Mouse (Mus musculus): ENCODE results near the gene Zfp574. TPM values are rescaled to one million over a fixed set of nuclear protein-coding genes. Genes with fewer than 3 reads are reported as not detected.
"Not testable (repeated sequence)": the region's sequence is repeated elsewhere in the genome, so short reads cannot be mapped to it uniquely, and the experiment has no call there.

Gene Zfp574
- polyA plus RNA-seq, 1 experiment, result 23.7 TPM

DNA sequence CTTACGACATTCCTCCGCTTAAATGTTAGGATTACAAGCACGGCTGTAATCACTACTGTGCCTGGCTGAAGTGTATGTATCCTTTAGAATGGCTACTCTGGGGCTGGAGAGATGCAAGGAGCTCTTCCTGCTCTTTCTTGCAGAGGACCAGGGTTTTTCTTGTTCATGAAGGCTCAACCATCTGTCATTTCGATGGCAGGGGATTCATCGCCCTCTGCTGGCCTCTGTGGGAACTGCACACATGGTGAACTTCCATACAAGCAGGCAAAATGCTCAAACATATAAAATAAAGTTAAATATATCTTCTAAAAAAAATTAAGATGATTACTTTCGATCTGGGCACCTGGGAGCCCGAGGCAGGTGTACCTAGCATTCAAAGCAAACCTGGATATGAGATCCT, 36.5 kb upstream of the Zfp574 start:
- no peaks in the 10 kb centered on the region for H3K4me1 ChIP-seq (ENCODE audit: control insufficient read depth, insufficient read depth, insufficient read length)
- H3K4me3 ChIP-seq (ENCODE audit: extremely low read depth, insufficient read depth, insufficient read length), result no peak overlapping the region
- peak; percentile 30 to 59 for DNase-seq (ENCODE audit: low read depth in 1 of 2, low spot score in 2 of 2)
- H3K27ac ChIP-seq (ENCODE audit: insufficient read depth, low read length), result no peak overlapping the region
- no peak for TF ChIP-seq POLR2A (IDR thresholded peaks at IDR 0.05; ENCODE audit: low read depth, low read length)
- peak; percentile 76; the same call in 1 of the 2 replicates for TF ChIP-seq CTCF (IDR thresholded peaks at IDR 0.05; ENCODE audit: extremely low read depth, insufficient read depth, insufficient read length, insufficient replicate concordance)
- H3K36me3 ChIP-seq (ENCODE audit: control insufficient read depth, insufficient read depth, low read length), result no peaks in the 10 kb centered on the region
- 45% methylated on average over 7 of the region's 7 CpGs for WGBS
- H3K27me3 ChIP-seq (ENCODE audit: control insufficient read depth, insufficient read depth, low read length), result no peaks in the 10 kb centered on the region

DNA sequence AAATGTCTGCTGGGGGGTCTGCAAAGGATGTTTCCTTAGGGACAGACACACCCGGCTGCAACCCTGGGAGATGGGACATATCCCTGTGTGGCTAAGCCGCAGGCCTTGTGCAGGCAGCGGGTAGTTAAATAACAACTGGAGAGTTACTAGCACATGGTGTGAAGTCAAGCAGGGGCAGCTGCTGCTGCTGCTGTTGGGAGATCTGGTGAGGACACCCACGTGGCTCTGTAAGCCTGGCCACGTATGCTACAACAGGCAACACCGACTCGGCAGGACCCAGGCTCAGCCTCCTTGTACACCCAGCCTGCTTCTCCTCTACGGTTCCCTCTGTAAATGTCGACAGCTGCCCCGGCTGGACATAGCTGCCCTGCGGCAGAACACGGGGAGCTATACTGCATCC, 30.4 kb upstream of the Zfp574 start:
- whole genome bisulfite sequencing, result 94% methylated on average over 12 of the region's 12 CpGs
- no peaks in the 10 kb centered on the region for H3K4me1 ChIP-seq (ENCODE audit: control insufficient read depth, insufficient read depth, insufficient read length)
- no peak for TF ChIP-seq CTCF (IDR thresholded peaks at IDR 0.05; ENCODE audit: extremely low read depth, insufficient read depth, insufficient read length, insufficient replicate concordance)

GRCm38 (mm10) chr7:25044599-25044998, 27.8 kb upstream of the Zfp574 start:
- H3K27me3 ChIP-seq (ENCODE audit: control insufficient read depth, insufficient read depth, low read length); H3K4me3 ChIP-seq (ENCODE audit: extremely low read depth, insufficient read depth, insufficient read length); H3K36me3 ChIP-seq (ENCODE audit: control insufficient read depth, insufficient read depth, low read length); DNase-seq (ENCODE audit: low read depth in 1 of 2, low spot score in 2 of 2); H3K4me1 ChIP-seq (ENCODE audit: control insufficient read depth, insufficient read depth, insufficient read length); H3K27ac ChIP-seq (ENCODE audit: insufficient read depth, low read length): not testable (repeated sequence)
- 89% methylated on average over 7 of the region's 7 CpGs for WGBS

More for the DNA sequence above, 30.4 kb upstream of the Zfp574 start:
- H3K27ac ChIP-seq (ENCODE audit: insufficient read depth, low read length), result no peak overlapping the region
- H3K27me3 ChIP-seq (ENCODE audit: control insufficient read depth, insufficient read depth, low read length), result no peaks in the 10 kb centered on the region
- no peaks in the 10 kb centered on the region for H3K36me3 ChIP-seq (ENCODE audit: control insufficient read depth, insufficient read depth, low read length)
- no peak overlapping the region for H3K4me3 ChIP-seq (ENCODE audit: extremely low read depth, insufficient read depth, insufficient read length)
- DNase-seq (ENCODE audit: low read depth in 1 of 2, low spot score in 2 of 2), result no peak

- Histone ChIP-seq H3K27ac (ENCODE audit: insufficient read depth, low read length) (no peak overlapping the region), H3K4me3 (ENCODE audit: extremely low read depth, insufficient read depth, insufficient read length) (no peak overlapping the region), H3K27me3 (ENCODE audit: control insufficient read depth, insufficient read depth, low read length) (no peaks in the 10 kb centered on the region), H3K4me1 (ENCODE audit: control insufficient read depth, insufficient read depth, insufficient read length) (no peaks in the 10 kb centered on the region), H3K36me3 (ENCODE audit: control insufficient read depth, insufficient read depth, low read length) (no peaks in the 10 kb centered on the region)
- WGBS, result 91% methylated on average over 8 of the region's 8 CpGs
- TF ChIP-seq POLR2A (IDR thresholded peaks at IDR 0.05; ENCODE audit: low read depth, low read length) (no peak), CTCF (IDR thresholded peaks at IDR 0.05; ENCODE audit: extremely low read depth, insufficient read depth, insufficient read length, insufficient replicate concordance) (no peak)
- no peak for DNase-seq (ENCODE audit: low read depth in 1 of 2, low spot score in 2 of 2)
These were observed 25.0 kb upstream of the Zfp574 start for GRCm38 (mm10) chr7:25047363-25047762.

DNA sequence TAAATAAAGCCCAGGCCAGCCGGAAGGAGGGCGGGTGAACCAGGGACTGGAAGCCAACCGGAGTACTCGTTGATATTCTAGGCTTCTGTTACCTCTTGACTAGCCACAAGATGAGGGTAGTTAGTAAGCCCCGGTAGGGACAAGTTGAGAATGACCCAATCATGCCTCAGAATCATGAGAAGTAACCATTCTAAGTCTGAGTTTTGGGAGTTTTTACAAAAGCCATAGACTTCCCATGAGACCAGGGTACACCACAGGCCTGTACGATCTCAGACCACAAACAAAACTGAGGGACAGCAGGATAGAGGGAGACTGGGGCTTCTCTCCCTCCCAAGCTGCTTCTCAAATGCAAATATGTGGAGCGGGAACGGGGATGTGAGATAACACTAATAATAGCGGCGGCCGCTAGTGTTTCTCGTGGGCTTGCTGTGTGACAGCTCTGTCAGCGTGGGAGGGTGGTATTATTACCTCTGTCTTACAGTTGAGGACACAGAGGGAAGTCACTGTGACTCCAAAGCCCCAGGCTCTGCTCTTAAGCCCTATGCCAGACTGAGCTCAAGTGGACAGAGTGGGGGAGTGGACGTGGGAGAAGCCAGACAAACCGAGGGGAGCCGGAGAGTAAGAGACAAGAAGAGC, 23.0 kb upstream of the Zfp574 start:
- WGBS, result 87% methylated on average over 16 of the region's 16 CpGs
- no peaks in the 10 kb centered on the region for H3K4me1 ChIP-seq (ENCODE audit: control insufficient read depth, insufficient read depth, insufficient read length)
- H3K36me3 ChIP-seq (ENCODE audit: control insufficient read depth, insufficient read depth, low read length), result no peaks in the 10 kb centered on the region
- H3K27ac ChIP-seq (ENCODE audit: insufficient read depth, low read length), result no peak overlapping the region
- no peak overlapping the region for H3K4me3 ChIP-seq (ENCODE audit: extremely low read depth, insufficient read depth, insufficient read length)
- H3K27me3 ChIP-seq (ENCODE audit: control insufficient read depth, insufficient read depth, low read length), result no peaks in the 10 kb centered on the region
- no peak for TF ChIP-seq POLR2A (IDR thresholded peaks at IDR 0.05; ENCODE audit: low read depth, low read length)
- TF ChIP-seq CTCF (IDR thresholded peaks at IDR 0.05; ENCODE audit: extremely low read depth, insufficient read depth, insufficient read length, insufficient replicate concordance), result no peak
- no peak for DNase-seq (ENCODE audit: low read depth in 1 of 2, low spot score in 2 of 2)

DNA sequence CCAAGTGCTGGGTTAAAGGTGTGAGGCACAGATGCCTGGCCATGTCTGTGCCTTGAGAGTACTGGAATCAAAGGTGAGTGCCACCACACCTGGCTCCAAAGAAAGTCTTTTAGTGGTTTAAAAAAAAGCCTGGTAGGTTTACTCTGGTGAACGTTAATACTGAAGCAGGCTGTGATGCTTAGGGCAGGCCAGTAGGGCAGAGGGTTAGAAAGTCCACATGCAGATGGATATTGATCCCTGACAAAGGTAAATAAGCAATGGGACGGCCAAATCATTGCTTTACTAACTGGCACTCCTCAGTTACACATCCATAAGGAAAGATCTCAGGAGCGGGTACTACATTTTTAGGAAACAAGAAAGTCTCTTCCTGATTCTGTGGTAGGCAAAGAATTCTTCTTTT, 19.8 kb upstream of the Zfp574 start:
- Histone ChIP-seq H3K4me3 (ENCODE audit: extremely low read depth, insufficient read depth, insufficient read length) (no peak overlapping the region), H3K27ac (ENCODE audit: insufficient read depth, low read length) (no peak overlapping the region), H3K27me3 (ENCODE audit: control insufficient read depth, insufficient read depth, low read length) (no peaks in the 10 kb centered on the region), H3K36me3 (ENCODE audit: control insufficient read depth, insufficient read depth, low read length) (no peaks in the 10 kb centered on the region), H3K4me1 (ENCODE audit: control insufficient read depth, insufficient read depth, insufficient read length) (no peaks in the 10 kb centered on the region)
- whole genome bisulfite sequencing, result 89% methylated on average over 3 of the region's 3 CpGs
- DNase-seq (ENCODE audit: low read depth in 1 of 2, low spot score in 2 of 2), result no peak
- TF ChIP-seq POLR2A (IDR thresholded peaks at IDR 0.05; ENCODE audit: low read depth, low read length) (no peak), CTCF (IDR thresholded peaks at IDR 0.05; ENCODE audit: extremely low read depth, insufficient read depth, insufficient read length, insufficient replicate concordance) (no peak)

- no peaks in the 10 kb centered on the region for H3K36me3 ChIP-seq (ENCODE audit: control insufficient read depth, insufficient read depth, low read length)
- WGBS, result 88% methylated on average over 4 of the region's 4 CpGs
- DNase-seq (ENCODE audit: low read depth in 1 of 2, low spot score in 2 of 2), result no peak
- H3K27me3 ChIP-seq (ENCODE audit: control insufficient read depth, insufficient read depth, low read length), result no peaks in the 10 kb centered on the region
- H3K4me1 ChIP-seq (ENCODE audit: control insufficient read depth, insufficient read depth, insufficient read length), result no peaks in the 10 kb centered on the region
- no peak for TF ChIP-seq CTCF (IDR thresholded peaks at IDR 0.05; ENCODE audit: extremely low read depth, insufficient read depth, insufficient read length, insufficient replicate concordance)
- TF ChIP-seq POLR2A (IDR thresholded peaks at IDR 0.05; ENCODE audit: low read depth, low read length), result no peak
- H3K4me3 ChIP-seq (ENCODE audit: extremely low read depth, insufficient read depth, insufficient read length), result no peak overlapping the region
- H3K27ac ChIP-seq (ENCODE audit: insufficient read depth, low read length), result no peak overlapping the region
These were observed 15.4 kb upstream of the Zfp574 start for GRCm38 (mm10) chr7:25056951-25057350.
